Mouse (Mus musculus) erythroblast, embryonic 14.5 days (primary cell): ENCODE data around the gene Mpig6b.

Experiments
- GATA1 ChIP-seq: IDR thresholded peaks from 2 replicates; pipeline ENCODE4 v1.6.1; 2012; ENCODE audit warnings: low read length, inconsistent platforms, mixed read lengths
- TAL1 ChIP-seq: IDR thresholded peaks from 3 replicates; pipeline ENCODE4 v1.6.1; 2012; ENCODE audit warnings: low read length, inconsistent platforms, mixed read lengths

- TF ChIP-seq TAL1 (no peak), GATA1 (no peak)
These were observed 41.1 kb downstream of the Mpig6b start for GRCm38 (mm10) chr17:35024691-35025488.
